Mouse (Mus musculus) testis, adult 2 months (tissue): ENCODE measurements around the gene Syne4.

Experiments used
- CTCF ChIP-seq: fragments of 200-500 bp; IDR thresholded peaks from 2 replicates; pipeline ENCODE4 v1.5.1; 2012; ENCODE audit warnings: low read depth, mild to moderate bottlenecking, inconsistent platforms, low read length, moderate library complexity; ENCODE audit not compliant: control insufficient read depth, insufficient read depth, insufficient replicate concordance
- POLR2A ChIP-seq: fragments of 200-500 bp; IDR thresholded peaks from 2 replicates; pipeline ENCODE4 v1.6.1; 2012; ENCODE audit warnings: low read depth, mild to moderate bottlenecking, inconsistent platforms, low read length, moderate library complexity; ENCODE audit not compliant: control insufficient read depth

DNA sequence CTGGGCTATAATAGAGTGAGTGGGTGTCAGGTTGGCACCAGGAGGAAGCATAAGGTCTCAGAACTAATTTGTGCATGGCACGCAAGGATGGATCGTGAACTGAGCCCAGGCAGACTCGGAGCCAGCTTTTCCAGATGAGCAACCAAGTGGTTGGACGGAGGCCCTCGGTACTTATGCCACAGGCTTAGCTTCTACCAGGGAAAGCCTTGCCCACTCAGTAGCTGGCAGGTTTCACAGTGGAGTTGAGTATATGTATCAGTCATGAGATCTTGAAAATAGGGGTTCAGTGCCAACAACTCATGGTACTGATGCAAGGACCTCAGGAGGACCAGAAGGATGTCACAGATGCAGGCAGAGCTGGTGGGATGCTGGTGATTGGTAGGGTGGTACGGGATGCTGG, 21.1 kb downstream of the Syne4 start:
- TF ChIP-seq CTCF (no peak), POLR2A (no peak)
